Mouse (Mus musculus): ENCODE data around the gene Ankdd1b.

Ankdd1b gene

DNA sequence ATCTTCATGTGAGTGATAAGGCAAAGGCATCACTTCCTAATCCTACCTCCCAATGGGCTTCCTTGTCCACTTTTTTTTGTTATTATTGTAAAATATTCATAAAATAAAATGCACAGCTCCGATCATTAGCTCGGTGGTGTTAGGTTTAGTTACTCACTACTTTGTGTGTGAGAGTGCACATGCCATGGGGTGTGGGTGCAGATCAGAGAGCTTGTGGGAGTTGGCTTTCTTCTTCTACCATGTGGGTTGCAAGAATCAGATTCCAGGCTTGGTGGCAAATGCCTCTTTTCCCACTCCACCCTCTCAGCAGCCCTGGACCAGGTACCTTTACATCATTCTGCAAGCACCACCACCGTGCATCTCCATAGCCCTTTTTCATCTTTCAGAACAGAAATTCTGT is 18.4 kb downstream of the Ankdd1b start:
- DNase-seq, result no peak

GRCm38 (mm10) chr13:96451386-96452140 is 19.4 kb downstream of the Ankdd1b start:
- DNase-seq, result no peak

- no peak for DNase-seq
Observed at GRCm38 (mm10) chr13:96450869-96451268, 20.1 kb downstream of the Ankdd1b start.

- DNase-seq, result no peak
Observed at GRCm38 (mm10) chr13:96450205-96450856, 20.7 kb downstream of the Ankdd1b start.

DNA sequence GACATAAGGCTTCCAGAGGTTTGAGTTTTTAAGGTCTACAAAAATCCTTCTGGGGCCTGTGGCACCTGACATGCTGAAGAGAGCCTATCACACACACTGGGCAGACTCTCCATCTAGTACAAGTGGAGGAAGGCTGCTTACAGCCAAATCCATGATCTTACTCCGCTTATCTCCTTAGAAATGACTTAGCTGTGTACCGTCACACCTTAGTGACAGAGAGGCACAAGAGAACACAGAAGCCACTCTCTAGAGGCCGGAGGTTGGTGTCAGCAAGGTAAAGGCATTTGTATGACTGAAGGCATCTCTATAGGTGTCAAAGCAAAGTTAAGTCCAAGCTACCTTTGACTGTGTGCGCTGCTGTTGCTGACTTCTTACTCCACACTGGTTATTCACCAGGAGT is 30.6 kb downstream of the Ankdd1b start:
- no peak for DNase-seq

DNA sequence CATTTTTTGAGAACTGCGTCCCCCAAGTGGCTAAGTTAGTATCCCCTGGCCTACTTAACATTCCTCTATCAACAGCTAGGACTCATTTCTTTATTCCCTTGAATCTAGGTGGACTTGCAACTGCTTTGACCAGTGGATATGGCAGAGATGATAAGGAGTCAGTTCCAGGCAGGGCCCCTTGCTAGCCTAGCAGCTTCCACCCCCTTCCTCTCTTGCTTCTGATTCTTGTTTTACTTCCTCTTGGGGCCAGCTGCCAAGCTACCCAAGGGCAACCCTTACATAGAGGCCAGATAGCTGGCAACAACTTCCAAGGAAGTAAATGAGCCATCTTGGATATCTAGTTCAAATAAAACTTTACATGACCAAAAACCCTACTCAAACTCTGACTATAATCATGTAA is 34.1 kb downstream of the Ankdd1b start:
- DNase-seq, result no peak

- DNase-seq, result no peak
Observed at GRCm38 (mm10) chr13:96435793-96436192, 35.2 kb downstream of the Ankdd1b start.

DNA sequence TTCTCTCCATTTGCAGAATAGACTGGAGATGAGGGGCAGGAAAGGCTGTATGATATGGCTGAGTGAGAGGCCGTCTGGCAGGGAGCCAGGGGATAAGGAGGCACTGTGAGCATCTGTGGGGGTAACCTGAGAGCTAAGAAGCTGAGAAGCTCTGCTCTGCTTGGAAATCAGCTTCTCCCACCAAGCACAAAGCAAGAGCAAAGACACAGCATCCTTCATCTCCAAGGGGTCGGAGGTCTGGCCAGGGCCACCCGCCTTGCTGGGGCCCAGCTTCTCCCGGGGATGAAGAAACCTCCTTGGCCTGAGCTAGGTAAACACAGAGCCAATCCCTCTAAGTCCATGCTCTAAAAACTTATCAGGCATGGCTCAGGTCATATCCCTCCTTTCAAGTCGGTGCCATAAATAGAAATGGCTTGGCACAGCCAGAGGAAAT is 36.1 kb downstream of the Ankdd1b start:
- DNase-seq, result no peak

DNA sequence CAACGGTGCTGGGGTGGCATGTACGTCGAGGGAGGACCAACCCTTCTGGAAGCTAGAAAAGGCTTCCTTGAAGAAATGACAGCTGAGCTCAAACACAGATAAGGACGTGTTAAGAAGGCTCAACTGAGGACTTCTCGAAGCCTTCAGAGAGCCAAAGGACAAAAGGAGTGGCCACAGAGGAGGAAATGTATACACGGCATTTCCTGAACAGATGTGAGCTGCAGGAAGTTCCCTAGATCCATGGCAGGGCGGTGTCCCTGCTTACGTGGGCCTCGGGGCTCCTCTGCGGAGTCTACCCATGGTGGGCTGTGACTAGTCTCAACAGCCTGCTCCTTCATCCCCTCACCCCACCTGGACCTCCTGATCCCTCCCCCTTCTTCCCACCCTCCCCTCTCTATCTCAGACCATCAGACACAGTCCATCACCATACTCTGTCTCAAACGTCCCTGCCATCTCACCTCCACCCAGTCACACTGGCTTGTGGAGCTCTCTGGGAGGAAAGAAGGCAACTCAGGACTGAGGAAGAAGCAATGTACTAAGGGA is 37.3 kb downstream of the Ankdd1b start:
- no peak for DNase-seq

- no peak for DNase-seq
Observed at GRCm38 (mm10) chr13:96433041-96433440, 38.0 kb downstream of the Ankdd1b start.

GRCm38 (mm10) chr13:96432376-96432811 is 38.6 kb downstream of the Ankdd1b start:
- no peak for DNase-seq

DNA sequence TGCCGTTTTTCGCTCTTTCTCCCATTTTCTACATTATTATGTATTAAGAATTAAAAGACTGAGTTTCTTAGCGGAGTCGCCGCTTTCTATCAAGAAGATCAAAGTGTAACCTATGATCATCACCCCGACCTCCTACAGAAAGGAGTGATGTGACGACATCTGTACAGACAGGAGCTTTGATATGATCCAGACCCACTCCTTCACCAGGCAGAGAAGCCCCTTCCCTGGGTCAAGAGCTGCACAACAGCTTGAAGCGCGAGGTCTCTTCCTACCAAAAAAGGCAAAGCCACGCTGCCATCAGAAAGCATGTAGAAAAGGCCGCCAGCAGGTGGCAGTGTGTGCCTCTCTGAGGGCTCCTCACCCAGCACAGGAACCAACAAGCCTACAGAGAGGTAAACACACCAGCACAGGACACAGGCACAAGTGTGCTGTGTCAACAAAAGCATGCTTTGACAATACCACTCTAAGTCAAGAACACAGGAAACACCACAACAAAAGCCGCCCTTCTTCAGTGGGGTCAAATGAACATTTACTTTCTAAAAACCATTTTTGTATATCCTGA is 39.3 kb downstream of the Ankdd1b start:
- DNase-seq, result peak; percentile 97

DNA sequence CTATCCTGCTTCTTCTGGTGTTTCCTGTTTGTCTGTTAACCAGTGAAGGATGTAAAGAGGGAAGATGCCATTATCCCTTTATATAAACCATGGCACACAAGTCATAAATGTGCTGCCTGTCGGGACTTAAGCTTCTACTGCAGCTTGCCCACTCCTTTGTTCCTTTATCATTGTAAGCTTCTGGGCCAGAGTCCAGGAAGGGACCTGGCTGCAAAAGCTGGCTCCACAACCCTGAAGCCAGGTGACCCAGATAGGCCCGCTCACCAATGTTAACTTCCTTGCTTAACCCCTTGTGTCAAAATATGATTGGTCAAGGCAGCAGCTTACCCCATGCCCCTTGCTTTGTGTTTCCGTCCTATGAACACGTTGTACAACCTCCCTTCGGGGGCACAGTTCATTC is 42.5 kb downstream of the Ankdd1b start:
- DNase-seq, result no peak

DNA sequence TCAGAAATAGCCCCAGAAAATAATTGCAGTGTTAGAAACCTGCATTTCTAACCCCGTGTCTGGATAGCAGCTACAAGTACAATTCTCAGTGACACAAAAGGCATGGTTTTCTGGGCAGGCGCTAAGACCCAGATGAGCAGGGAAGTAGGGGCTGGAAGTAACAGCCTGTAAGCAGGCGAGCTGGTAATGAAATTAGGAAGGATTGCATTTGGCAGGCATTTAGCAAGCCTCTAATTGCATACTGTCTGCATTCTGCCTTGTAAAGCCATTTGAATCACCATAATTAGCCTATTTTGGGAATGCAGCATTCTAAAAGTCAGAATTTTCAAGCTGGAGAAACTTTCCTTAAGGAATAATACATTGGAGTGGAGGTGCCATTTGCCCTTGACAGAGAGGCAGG is 45.0 kb downstream of the Ankdd1b start:
- DNase-seq, result no peak

- no peak for DNase-seq
Observed at GRCm38 (mm10) chr13:96424496-96425274, 46.3 kb downstream of the Ankdd1b start.

DNA sequence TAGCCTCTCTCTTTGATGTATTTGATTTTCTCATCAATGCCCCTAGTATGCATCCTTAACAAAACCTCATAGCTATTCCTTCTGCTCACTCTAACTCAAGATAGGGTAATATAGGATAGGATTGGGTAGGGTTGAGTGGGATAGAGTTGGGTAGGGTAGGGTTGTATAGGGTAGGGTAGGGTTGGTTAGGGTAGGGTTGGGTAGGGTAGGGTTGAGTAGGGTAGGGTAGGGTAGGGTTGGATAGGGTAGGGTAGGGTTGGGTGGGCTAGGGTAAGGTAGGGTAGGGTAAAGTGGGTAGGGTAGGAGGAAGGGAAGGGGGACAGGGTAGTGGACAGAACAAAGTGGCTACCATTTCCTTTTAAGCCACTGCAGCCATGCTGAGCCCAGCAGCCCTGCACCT is 49.8 kb downstream of the Ankdd1b start:
- DNase-seq, result no peak

DNA sequence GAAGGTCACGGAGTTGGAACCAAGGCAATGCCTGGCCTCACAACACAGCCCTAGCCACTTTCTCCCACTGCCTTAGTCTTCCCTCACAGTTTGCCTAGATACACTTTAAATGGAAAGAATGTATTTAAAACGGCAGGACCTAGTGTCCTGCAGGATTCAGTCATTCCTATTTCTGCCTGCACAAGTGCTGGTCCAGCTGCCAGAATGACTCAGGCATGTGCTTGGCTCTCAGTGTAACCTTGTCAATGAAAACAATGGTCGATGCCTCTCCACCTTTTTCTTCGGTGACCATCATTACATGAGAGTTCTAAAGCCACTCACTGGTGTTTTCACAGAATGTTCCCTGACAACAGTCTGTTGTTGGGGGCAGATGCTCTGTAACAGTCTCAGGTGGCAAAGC is 52.5 kb downstream of the Ankdd1b start:
- no peak for DNase-seq

- no peak for DNase-seq
Observed at GRCm38 (mm10) chr13:96417261-96417813, 53.7 kb downstream of the Ankdd1b start.

- DNase-seq, result no peak
Observed at GRCm38 (mm10) chr13:96416380-96416779, 54.6 kb downstream of the Ankdd1b start.

GRCm38 (mm10) chr13:96414384-96414783 is 56.6 kb downstream of the Ankdd1b start:
- no peak for DNase-seq

DNA sequence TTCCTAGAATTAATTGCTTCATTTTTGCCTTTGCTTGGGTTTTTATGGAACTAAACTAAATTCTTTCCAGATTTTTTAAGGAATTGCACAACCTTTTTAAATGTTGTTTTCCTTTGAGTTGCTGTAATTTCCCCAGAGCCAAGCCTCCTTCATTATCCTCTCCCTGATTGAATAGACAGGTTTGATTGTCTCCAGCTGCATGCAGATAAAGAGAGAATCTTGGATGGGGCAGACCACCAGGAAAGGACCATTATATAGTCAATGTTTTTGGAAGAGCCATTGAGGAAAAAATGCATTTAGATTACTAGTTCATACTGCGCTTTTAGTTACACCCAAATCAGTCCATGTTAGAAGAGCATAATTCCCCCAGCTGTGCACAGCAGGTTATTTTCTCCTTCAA is 62.2 kb downstream of the Ankdd1b start:
- DNase-seq, result no peak

- DNase-seq, result no peak
Observed at GRCm38 (mm10) chr13:96407040-96407439, 64.0 kb downstream of the Ankdd1b start.

DNA sequence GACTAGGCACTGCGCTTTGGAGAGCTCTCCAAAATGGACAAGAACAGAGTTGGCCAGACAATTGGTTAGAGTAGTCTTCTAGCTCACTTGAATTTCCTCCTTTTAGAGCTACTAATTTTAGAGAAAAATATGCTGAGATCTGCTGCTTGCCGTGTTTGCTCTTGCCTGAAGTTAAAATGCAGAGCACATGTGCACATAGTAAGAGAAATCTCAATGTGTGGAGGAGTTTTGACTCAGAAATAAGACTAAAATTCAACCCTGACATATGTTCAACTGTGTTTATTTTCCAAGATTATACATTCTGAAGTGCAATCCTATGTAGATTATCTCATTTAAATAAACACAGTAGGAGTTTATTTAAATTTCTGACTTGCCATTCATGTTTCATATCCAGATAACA is 65.5 kb downstream of the Ankdd1b start:
- no peak for DNase-seq
